Mouse (Mus musculus): ENCODE results near the gene Zic2. TPM values are rescaled to one million over a fixed set of nuclear protein-coding genes. Genes with fewer than 3 reads are reported as not detected.

Zic2 gene
- 11.1 and 11.9 TPM in 2 replicates for polyA plus RNA-seq (2012; rRNA removed)

DNA sequence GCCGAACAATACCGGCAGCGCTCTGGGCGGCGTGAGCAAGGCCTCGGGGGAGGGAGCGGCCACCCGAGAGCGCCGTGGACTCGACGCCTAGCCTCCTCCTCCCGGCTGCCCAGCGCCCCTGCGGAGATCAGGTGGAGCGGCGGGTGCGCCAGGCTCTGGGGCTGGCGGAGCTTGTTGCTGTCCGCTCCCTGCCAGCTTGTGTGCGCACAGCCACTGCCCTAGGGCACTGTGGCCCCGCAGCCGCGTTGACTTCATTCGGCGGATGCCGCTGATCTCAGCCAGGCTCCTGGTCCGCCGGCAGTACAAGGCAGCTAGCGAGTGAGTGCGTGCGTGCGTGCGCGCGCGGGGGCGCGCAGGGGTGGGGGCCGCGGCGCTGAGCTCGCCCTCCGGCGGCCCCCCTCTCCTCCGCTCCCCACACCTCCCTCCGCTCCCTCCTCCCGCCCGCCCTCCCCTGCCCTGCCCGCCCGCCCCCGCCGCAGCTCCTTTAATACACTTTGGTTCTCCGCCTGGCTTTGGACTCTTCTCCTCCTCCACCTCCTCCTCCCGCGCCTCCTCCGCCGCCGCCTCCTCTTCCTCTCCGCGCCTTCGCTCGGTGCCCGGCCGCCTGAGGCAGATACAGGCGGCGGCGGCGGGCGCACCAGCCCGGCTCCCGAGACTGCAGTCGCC is at the start of gene Zic2:
Gene Zic2 (plus strand): TSS at position 545 of the 666 bp plus-strand sequence.
- TF ChIP-seq POLR2A (IDR thresholded peaks at IDR 0.05; ENCODE audit: extremely low read depth, insufficient read depth, low read length) (no peak), CTCF (IDR thresholded peaks at IDR 0.05; ENCODE audit: extremely low read depth, insufficient read depth, low read length) (no peak)
- Histone ChIP-seq H3K27ac (ENCODE audit: insufficient read depth, low read length) (peak within 1 kb of the TSS; percentile 100), H3K4me1 (ENCODE audit: control insufficient read depth, insufficient read depth, low read length) (no peaks in the 10 kb centered on the region), H3K4me3 (ENCODE audit: insufficient read depth, low read length) (peak within 1 kb of the TSS; percentile 23)

DNA sequence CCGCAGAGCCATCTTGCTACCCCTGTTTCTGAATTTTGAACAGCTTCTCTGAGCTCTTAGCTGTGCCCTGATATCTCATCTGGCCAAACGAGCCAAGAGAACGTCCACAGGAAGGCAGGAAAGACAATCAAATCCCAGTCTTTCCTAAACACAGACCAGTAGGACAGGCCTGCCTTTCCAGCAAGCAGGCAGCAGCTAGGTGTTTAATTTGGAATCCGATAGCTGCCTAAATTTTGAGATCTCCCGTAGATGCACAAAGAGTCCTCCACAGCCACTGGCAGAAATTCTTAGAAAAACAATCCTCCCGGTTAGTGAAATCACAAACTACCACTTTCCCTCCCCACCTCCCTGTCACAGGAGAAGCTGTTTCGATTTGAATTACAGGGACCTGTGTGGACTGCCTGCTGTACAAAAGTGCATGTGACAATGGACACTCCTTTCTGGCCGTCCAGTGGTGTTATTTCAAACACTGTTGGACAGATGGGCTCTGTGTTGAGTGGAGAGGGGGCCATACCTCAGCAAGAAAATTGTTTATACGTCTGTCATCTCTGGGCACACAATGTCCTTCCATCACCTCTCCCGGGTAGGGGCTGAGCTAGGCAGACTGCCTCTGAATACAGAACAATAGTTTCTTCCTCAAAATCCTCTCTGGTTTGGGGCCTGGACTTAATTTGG is 48.6 kb upstream of the Zic2 start:
- TF ChIP-seq CTCF (IDR thresholded peaks at IDR 0.05; ENCODE audit: extremely low read depth, insufficient read depth, low read length) (no peak), POLR2A (IDR thresholded peaks at IDR 0.05; ENCODE audit: extremely low read depth, insufficient read depth, low read length) (no peak)
- no peaks in the 10 kb centered on the region for H3K4me1 ChIP-seq (ENCODE audit: control insufficient read depth, insufficient read depth, low read length)
- H3K27ac ChIP-seq (ENCODE audit: insufficient read depth, low read length) = no peak overlapping the region
- H3K4me3 ChIP-seq (ENCODE audit: insufficient read depth, low read length) = no peak overlapping the region

GRCm38 (mm10) chr14:122427204-122427560 is 48.1 kb upstream of the Zic2 start:
- Histone ChIP-seq H3K4me1 (ENCODE audit: control insufficient read depth, insufficient read depth, low read length) (no peaks in the 10 kb centered on the region), H3K4me3 (ENCODE audit: insufficient read depth, low read length) (no peak overlapping the region), H3K27ac (ENCODE audit: insufficient read depth, low read length) (no peak overlapping the region)
- no peak for TF ChIP-seq CTCF (IDR thresholded peaks at IDR 0.05; ENCODE audit: extremely low read depth, insufficient read depth, low read length)
- TF ChIP-seq POLR2A (IDR thresholded peaks at IDR 0.05; ENCODE audit: extremely low read depth, insufficient read depth, low read length) = no peak

DNA sequence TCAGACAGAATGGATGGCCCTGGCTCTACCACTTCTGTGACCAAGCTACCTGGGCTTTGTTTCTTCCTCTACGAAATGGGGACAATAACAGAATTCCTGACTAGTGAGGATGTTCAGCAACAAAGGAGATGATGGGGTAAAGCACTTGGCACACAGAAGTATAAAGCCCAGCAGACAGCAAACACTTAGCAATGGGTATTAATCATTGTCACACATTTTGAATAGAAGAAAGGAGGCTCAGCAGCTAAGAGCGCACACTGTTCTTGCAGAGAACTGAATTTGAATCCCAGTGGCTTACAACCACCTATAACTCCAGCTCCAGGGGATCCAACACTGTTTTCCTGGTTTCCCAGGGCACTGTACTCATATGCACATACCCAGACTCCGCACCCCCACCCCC is 47.6 kb upstream of the Zic2 start:
- H3K27ac ChIP-seq (ENCODE audit: insufficient read depth, low read length) = no peak overlapping the region
- no peaks in the 10 kb centered on the region for H3K4me1 ChIP-seq (ENCODE audit: control insufficient read depth, insufficient read depth, low read length)
- TF ChIP-seq POLR2A (IDR thresholded peaks at IDR 0.05; ENCODE audit: extremely low read depth, insufficient read depth, low read length) (no peak), CTCF (IDR thresholded peaks at IDR 0.05; ENCODE audit: extremely low read depth, insufficient read depth, low read length) (no peak)
- no peak overlapping the region for H3K4me3 ChIP-seq (ENCODE audit: insufficient read depth, low read length)

DNA sequence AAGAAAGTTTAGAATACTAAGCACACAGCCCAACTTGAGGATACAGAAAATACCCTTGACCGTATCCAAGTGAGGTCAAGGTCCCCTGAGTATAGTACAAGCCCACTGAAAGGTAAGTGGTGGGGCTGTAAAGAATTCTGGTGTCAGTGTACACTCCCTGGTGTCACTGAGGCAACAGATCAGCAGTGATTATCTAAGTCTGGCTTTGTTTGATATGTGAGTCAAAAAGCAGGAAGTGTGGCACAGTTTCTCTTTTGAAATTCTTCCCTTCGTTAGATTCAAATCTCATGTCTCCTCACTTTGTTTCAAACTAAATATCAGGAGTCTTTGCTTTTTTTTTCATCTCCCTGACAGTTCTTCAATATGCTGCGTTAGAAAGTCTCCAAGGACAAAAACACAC is 42.7 kb upstream of the Zic2 start:
- Histone ChIP-seq H3K27ac (ENCODE audit: insufficient read depth, low read length) (no peak overlapping the region), H3K4me3 (ENCODE audit: insufficient read depth, low read length) (no peak overlapping the region), H3K4me1 (ENCODE audit: control insufficient read depth, insufficient read depth, low read length) (no peaks in the 10 kb centered on the region)
- TF ChIP-seq POLR2A (IDR thresholded peaks at IDR 0.05; ENCODE audit: extremely low read depth, insufficient read depth, low read length) = no peak
- no peak for TF ChIP-seq CTCF (IDR thresholded peaks at IDR 0.05; ENCODE audit: extremely low read depth, insufficient read depth, low read length)

DNA sequence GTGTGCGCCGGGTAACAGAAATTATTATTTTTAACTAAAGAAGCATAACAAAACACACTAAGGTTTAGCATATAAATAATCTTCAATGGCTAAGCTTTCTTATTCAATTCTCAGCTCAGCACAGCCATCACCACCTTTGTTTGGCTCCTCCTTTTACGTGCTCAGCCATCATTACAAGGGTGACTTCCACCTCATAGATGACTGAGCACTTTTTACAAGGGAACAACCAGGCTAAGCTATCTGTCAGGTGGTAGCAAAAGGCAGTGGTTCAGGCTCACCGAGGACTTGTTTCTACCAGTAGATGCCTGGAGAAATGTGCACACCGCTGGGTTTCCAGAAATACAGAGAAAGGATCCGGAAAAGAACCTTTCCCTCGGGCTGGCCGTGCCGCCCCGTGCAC is 41.2 kb upstream of the Zic2 start:
- H3K27ac ChIP-seq (ENCODE audit: insufficient read depth, low read length) = no peak overlapping the region
- TF ChIP-seq POLR2A (IDR thresholded peaks at IDR 0.05; ENCODE audit: extremely low read depth, insufficient read depth, low read length) (no peak), CTCF (IDR thresholded peaks at IDR 0.05; ENCODE audit: extremely low read depth, insufficient read depth, low read length) (no peak)

GRCm38 (mm10) chr14:122436850-122437249 is 38.4 kb upstream of the Zic2 start:
- Histone ChIP-seq H3K4me3 (ENCODE audit: insufficient read depth, low read length) (no peak overlapping the region), H3K27ac (ENCODE audit: insufficient read depth, low read length) (no peak overlapping the region), H3K4me1 (ENCODE audit: control insufficient read depth, insufficient read depth, low read length) (no peaks in the 10 kb centered on the region)
- TF ChIP-seq POLR2A (IDR thresholded peaks at IDR 0.05; ENCODE audit: extremely low read depth, insufficient read depth, low read length) (no peak), CTCF (IDR thresholded peaks at IDR 0.05; ENCODE audit: extremely low read depth, insufficient read depth, low read length) (no peak)

More for the DNA sequence above, 41.2 kb upstream of the Zic2 start:
- no peaks in the 10 kb centered on the region for H3K4me1 ChIP-seq (ENCODE audit: control insufficient read depth, insufficient read depth, low read length)
- no peak overlapping the region for H3K4me3 ChIP-seq (ENCODE audit: insufficient read depth, low read length)

GRCm38 (mm10) chr14:122449601-122450495 is 25.4 kb upstream of the Zic2 start:
- Histone ChIP-seq H3K4me3 (ENCODE audit: insufficient read depth, low read length) (peak overlapping the region; percentile 15), H3K27ac (ENCODE audit: insufficient read depth, low read length) (peak overlapping the region; percentile 28; the same call in 1 of the 2 replicates), H3K4me1 (ENCODE audit: control insufficient read depth, insufficient read depth, low read length) (no peaks in the 10 kb centered on the region)
- TF ChIP-seq POLR2A (IDR thresholded peaks at IDR 0.05; ENCODE audit: extremely low read depth, insufficient read depth, low read length) (no peak), CTCF (IDR thresholded peaks at IDR 0.05; ENCODE audit: extremely low read depth, insufficient read depth, low read length) (no peak)

Data from cortical plate, adult 2 months (tissue).